21 mouse cellular contexts compared by ENCODE assay signal in genomic region chr12:45195304-45195920, GRCm38 (mm10).
DNase-seq lines count a peak whose midpoint lies in the region; ATAC-seq lines count a peak whose summit lies in the region.
"Had no signal": no experiment of that assay in that cellular context is flagged by ENCODE, and none has a peak within 500 bp of the region (broad histone marks: within the 10 kb centered on the region; RNA-seq: fewer than 3 reads in every experiment).

No protein-coding gene starts in this region.

- H3K4me3 ChIP-seq in heart, embryonic 14.5 days (ENCODE audit: control insufficient read depth in 1 of 2, insufficient read depth in 1 of 2, low read depth in 1 of 2, low read length in 2 of 2) = no peak overlapping the region
- H3K4me3 ChIP-seq in kidney, embryonic 15.5 days (replicated peaks) = no peak overlapping the region
- H3K4me3 ChIP-seq in neural tube, embryonic 12.5 days = no peak overlapping the region
- no peak overlapping the region for H3K4me3 ChIP-seq in neural tube, embryonic 15.5 days (replicated peaks)
- H3K4me3 ChIP-seq: erythroblast, embryonic 14.5 days; limb, embryonic 13.5 days; liver, embryonic 15.5 days; megakaryocyte, embryonic 14.5 days had no signal

- WGBS in heart, embryonic 14.5 days = 66% methylated on average over 11 of the region's 19 CpGs
- 66% methylated on average over 18 of the region's 19 CpGs for WGBS in kidney, embryonic 15.5 days
- WGBS in neural tube, embryonic 12.5 days = 70% methylated on average over 17 of the region's 19 CpGs
- 72% methylated on average over 15 of the region's 19 CpGs for WGBS in neural tube, embryonic 15.5 days

- H3K36me3 ChIP-seq in heart, embryonic 14.5 days (ENCODE audit: control insufficient read depth, insufficient read depth, low read length) = no peaks in the 10 kb centered on the region
- H3K36me3 ChIP-seq in kidney, embryonic 15.5 days = no peaks in the 10 kb centered on the region
- H3K36me3 ChIP-seq in neural tube, embryonic 12.5 days = no peaks in the 10 kb centered on the region
- H3K36me3 ChIP-seq in neural tube, embryonic 15.5 days = no peaks in the 10 kb centered on the region
- H3K36me3 ChIP-seq: limb, embryonic 13.5 days; liver, embryonic 15.5 days had no signal

- no peak for DNase-seq in cerebellum, adult 11-12 months
- DNase-seq in heart, adult 9 months (ENCODE audit: low spot score in 2 of 2) = no peak
- no peak for DNase-seq in kidney, adult 18-20 months
- DNase-seq: adrenal gland, adult 8-10 months; cerebellum, adult 11 months; cerebellum, postnatal 25 days; heart, adult 11 months; kidney, postnatal 36 days; layer of hippocampus, adult 9-11 months; spleen, adult 18-20 months had no signal

- no peaks in the 10 kb centered on the region for H3K9me3 ChIP-seq in heart, embryonic 14.5 days (ENCODE audit: control insufficient read depth, low read length)
- no peaks in the 10 kb centered on the region for H3K9me3 ChIP-seq in kidney, embryonic 15.5 days (replicated peaks)
- no peaks in the 10 kb centered on the region for H3K9me3 ChIP-seq in neural tube, embryonic 12.5 days
- H3K9me3 ChIP-seq in neural tube, embryonic 15.5 days (replicated peaks) = no peaks in the 10 kb centered on the region; the same call in 1 of the 2 replicates
- H3K9me3 ChIP-seq: megakaryocyte, embryonic 14.5 days had no signal

- H3K27ac ChIP-seq in heart, embryonic 14.5 days (replicated peaks in 1 of 2; ENCODE audit: control insufficient read depth in 1 of 2, insufficient read depth in 1 of 2, low read depth in 2 of 2, low read length in 2 of 2) = no peak overlapping the region
- H3K27ac ChIP-seq in kidney, embryonic 15.5 days = no peak overlapping the region
- no peak overlapping the region for H3K27ac ChIP-seq in neural tube, embryonic 12.5 days
- no peak overlapping the region for H3K27ac ChIP-seq in neural tube, embryonic 15.5 days (replicated peaks)
- H3K27ac ChIP-seq: limb, embryonic 13.5 days; liver, embryonic 15.5 days had no signal

- 0 out of 2 replicates have a peak, but pooled peaks have one; percentile 26 for ATAC-seq in cerebellum, adult (ENCODE audit: insufficient number of reproducible peaks, low FRiP score, low TSS enrichment)
- ATAC-seq in heart, embryonic 14.5 days (ENCODE audit: insufficient number of reproducible peaks, insufficient read depth, low FRiP score, low read depth) = no peak
- peak; percentile 33; the same call in 1 of the 2 replicates for ATAC-seq in kidney, embryonic 15.5 days (replicated peaks; ENCODE audit: low FRiP score)
- 0 out of 2 replicates have a peak, but pooled peaks have one; percentile 13 for ATAC-seq in neural tube, embryonic 12.5 days (ENCODE audit: low FRiP score, low read depth)
- ATAC-seq in neural tube, embryonic 15.5 days (ENCODE audit: low FRiP score) = no peak
- ATAC-seq: CD4-positive, CD25-positive, alpha-beta regulatory T cell, adult 4 months; lung, postnatal 0 days had no signal

- no peak overlapping the region for H3K9ac ChIP-seq in heart, embryonic 14.5 days (ENCODE audit: low read length)
- no peak overlapping the region for H3K9ac ChIP-seq in kidney, embryonic 15.5 days
- no peak overlapping the region for H3K9ac ChIP-seq in neural tube, embryonic 12.5 days
- no peak overlapping the region for H3K9ac ChIP-seq in neural tube, embryonic 15.5 days (replicated peaks)
- H3K9ac ChIP-seq: limb, embryonic 13.5 days; liver, embryonic 15.5 days had no signal

- H3K27me3 ChIP-seq in heart, embryonic 14.5 days (ENCODE audit: control insufficient read depth, insufficient read depth, low read length) = no peaks in the 10 kb centered on the region
- no peaks in the 10 kb centered on the region for H3K27me3 ChIP-seq in kidney, embryonic 15.5 days
- H3K27me3 ChIP-seq in neural tube, embryonic 12.5 days (replicated peaks) = no peaks in the 10 kb centered on the region
- H3K27me3 ChIP-seq in neural tube, embryonic 15.5 days (replicated peaks) = no peaks in the 10 kb centered on the region
- H3K27me3 ChIP-seq: limb, embryonic 13.5 days; liver, embryonic 15.5 days; megakaryocyte, embryonic 14.5 days had no signal

- peak overlapping the region; percentile 39 for H3K4me2 ChIP-seq in heart, embryonic 14.5 days (ENCODE audit: low read length)
- no peak overlapping the region for H3K4me2 ChIP-seq in kidney, embryonic 15.5 days
- H3K4me2 ChIP-seq in neural tube, embryonic 12.5 days (replicated peaks) = no peak overlapping the region
- no peak overlapping the region for H3K4me2 ChIP-seq in neural tube, embryonic 15.5 days
- H3K4me2 ChIP-seq: limb, embryonic 13.5 days; liver, embryonic 15.5 days had no signal

- no peaks in the 10 kb centered on the region for H3K4me1 ChIP-seq in heart, embryonic 14.5 days (ENCODE audit: control insufficient read depth in 2 of 2, insufficient read depth in 2 of 2, low read length in 2 of 2)
- no peaks in the 10 kb centered on the region for H3K4me1 ChIP-seq in kidney, embryonic 15.5 days
- H3K4me1 ChIP-seq in neural tube, embryonic 12.5 days = no peaks in the 10 kb centered on the region
- H3K4me1 ChIP-seq in neural tube, embryonic 15.5 days = no peaks in the 10 kb centered on the region
- H3K4me1 ChIP-seq: limb, embryonic 13.5 days; liver, embryonic 15.5 days; megakaryocyte, embryonic 14.5 days had no signal

Comparison
In these comparisons a context has a peak if more than half of its experiments do, and no peak if none do; other contexts are left out.
1. ATAC-seq: peak in cerebellum, adult (single experiment), kidney, embryonic 15.5 days (single experiment) and neural tube, embryonic 12.5 days (single experiment); none in heart, embryonic 14.5 days (single experiment) and neural tube, embryonic 15.5 days (single experiment).